Mouse (Mus musculus) embryonic fibroblast, embryonic 13.5 days (primary cell): Measurements from ENCODE around the gene Khdc3. TPM values are rescaled to one million over a fixed set of nuclear protein-coding genes. Genes with fewer than 3 reads are reported as not detected.
"Not testable (repeated sequence)": the region's sequence is repeated elsewhere in the genome, so short reads cannot be mapped to it uniquely, and the experiment has no call there.

Experiments
- H3K27ac ChIP-seq: 2 replicates; pipeline ENCODE4 v1.5.1; 2012; ENCODE audit warnings: low read length, control low read depth, inconsistent platforms; ENCODE audit not compliant: insufficient read depth
- H3K4me1 ChIP-seq: 2 replicates; pipeline ENCODE4 v1.6.1; 2011; ENCODE audit warnings: low read length; ENCODE audit not compliant: control insufficient read depth, insufficient read depth
- H3K4me3 ChIP-seq: 2 replicates; pipeline ENCODE4 v1.5.1; 2011; ENCODE audit warnings: mild to moderate bottlenecking, control low read depth, low read length; ENCODE audit not compliant: insufficient read depth
- CTCF ChIP-seq: IDR thresholded peaks from 2 replicates; pipeline ENCODE4 v1.5.1; 2011; ENCODE audit warnings: mild to moderate bottlenecking, control low read depth, low read length, moderate library complexity, borderline replicate concordance; ENCODE audit not compliant: insufficient read depth
- POLR2A ChIP-seq: IDR thresholded peaks from 2 replicates; pipeline ENCODE4 v1.6.1; 2011; ENCODE audit warnings: low read depth, mild to moderate bottlenecking, control low read depth, low read length, moderate library complexity
- polyA plus RNA-seq: library from polyadenylated mRNA; stranded (reverse); fragments of >200 nt; gene quantifications from 2 replicates; pipeline ENCODE4 v1.2.4, GENCODE M21; 2011; ENCODE audit warnings: low read depth; ENCODE audit not compliant: missing spikeins, insufficient read length

Gene Khdc3
- polyA plus RNA-seq, 1 experiment, result not detected

DNA sequence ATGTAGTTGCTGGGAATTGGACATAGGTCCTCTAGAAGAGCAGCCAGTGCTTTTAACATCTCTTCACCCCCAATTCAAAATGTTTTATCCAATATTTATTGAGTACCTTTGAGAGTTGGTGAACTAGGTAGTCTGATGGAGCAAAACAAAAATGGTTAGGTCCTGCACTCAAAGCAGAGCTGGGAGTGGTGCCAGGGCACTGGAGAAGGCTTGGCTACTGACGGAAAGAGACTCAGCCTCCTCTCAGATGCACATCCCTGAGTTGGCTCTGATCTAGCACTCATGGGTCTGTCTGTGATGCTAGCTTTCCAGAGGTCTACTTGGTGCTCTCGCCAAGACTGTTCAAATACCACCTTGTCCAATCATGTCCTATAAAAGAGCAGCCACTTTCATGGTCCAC, 3.7 kb upstream of the Khdc3 start:
- H3K4me3 ChIP-seq, result no peak overlapping the region

GRCm38 (mm10) chr9:73102181-73102580, 545 bp downstream of the Khdc3 start, which contains the start of gene Gm20509:
Gm20509 (plus strand) TSS chr9:73102470.
- no peaks in the 10 kb centered on the region for H3K4me1 ChIP-seq
- no peak for TF ChIP-seq POLR2A
- TF ChIP-seq CTCF, result no peak
- no peak within 1 kb of the TSS for H3K27ac ChIP-seq
- H3K4me3 ChIP-seq, result no peak within 1 kb of the TSS

More for the DNA sequence above, 3.7 kb upstream of the Khdc3 start:
- TF ChIP-seq CTCF, result no peak
- TF ChIP-seq POLR2A, result no peak
- H3K4me1 ChIP-seq, result no peaks in the 10 kb centered on the region
- H3K27ac ChIP-seq, result no peak overlapping the region

DNA sequence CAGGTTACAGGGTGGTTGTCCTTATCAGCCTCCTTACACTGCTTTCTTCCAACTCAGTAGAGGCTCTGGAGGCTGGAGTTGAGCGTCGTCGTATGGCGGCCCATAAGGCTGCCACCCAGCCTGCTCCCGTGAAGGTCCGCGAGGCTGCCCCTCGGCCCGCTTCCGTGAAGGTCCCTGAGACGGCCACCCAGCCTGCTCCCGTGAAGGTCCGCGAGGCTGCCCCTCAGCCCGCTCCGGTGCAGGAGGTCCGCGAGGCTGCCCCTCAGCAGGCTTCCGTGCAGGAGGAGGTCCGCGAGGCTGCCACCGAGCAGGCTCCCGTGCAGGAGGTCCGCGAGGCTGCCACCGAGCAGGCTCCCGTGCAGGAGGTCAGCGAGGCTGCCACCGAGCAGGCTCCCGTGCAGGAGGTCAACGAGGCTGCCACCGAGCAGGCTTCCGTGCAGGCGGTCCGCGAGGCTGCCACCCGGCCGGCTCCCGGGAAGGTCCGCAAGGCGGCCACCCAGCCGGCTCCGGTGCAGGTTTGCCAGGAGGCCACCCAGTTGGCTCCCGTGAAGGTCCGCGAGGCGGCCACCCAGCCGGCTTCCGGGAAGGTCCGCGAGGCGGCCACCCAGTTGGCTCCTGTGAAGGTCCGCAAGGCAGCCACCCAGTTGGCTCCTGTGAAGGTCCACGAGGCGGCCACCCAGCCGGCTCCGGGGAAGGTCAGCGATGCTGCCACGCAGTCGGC, 1.7 kb downstream of the Khdc3 start:
- Histone ChIP-seq H3K4me3 (no peak overlapping the region), H3K4me1 (no peaks in the 10 kb centered on the region), H3K27ac (no peak overlapping the region)
- no peak for TF ChIP-seq CTCF
- no peak for TF ChIP-seq POLR2A

- TF ChIP-seq CTCF (no peak), POLR2A (no peak)
- no peak overlapping the region for H3K4me3 ChIP-seq
- H3K4me1 ChIP-seq, result no peaks in the 10 kb centered on the region
- no peak overlapping the region for H3K27ac ChIP-seq
Observed at GRCm38 (mm10) chr9:73103880-73104198, 2.2 kb downstream of the Khdc3 start.

DNA sequence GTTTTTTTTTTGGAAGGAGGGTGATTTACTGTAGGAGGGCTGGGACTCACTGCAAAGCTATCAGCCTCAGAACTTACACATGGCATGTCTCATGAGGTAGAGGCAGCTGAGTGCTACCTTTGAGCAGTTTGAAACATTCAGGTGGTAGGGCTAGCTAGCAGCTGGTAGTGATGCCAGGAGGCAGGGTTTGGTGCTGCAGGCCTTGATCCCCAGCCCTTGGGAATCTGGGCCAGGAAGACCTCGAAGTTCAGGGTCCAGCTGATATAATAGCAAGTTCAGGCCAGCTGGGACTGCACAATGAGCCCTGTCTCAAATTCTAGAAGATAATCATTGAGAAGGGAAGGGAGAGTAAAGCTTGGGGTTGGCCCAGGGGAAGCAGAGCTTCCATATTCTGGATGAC, 3.5 kb downstream of the Khdc3 start:
- H3K4me1 ChIP-seq, result no peaks in the 10 kb centered on the region
- H3K4me3 ChIP-seq, result no peak overlapping the region
- no peak overlapping the region for H3K27ac ChIP-seq

DNA sequence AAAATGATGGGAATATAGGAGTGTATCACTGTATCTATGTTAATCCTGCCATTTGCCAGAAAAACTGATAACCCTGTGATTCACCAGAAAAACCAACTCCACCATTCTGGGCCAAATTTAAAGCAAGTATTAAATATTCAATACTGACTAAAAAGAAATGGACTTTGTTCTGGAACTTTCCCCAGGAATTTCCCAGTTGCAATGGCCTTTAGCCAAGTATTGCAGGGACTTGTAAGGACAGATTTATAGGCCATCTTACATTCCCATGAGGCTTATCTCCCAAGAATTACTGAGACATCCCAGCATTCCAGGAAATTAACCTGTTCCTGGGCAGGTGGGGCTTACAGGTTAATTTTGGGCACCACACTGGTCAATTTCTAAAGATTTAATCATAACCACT, 4.1 kb downstream of the Khdc3 start:
- no peak for TF ChIP-seq CTCF
- no peak for TF ChIP-seq POLR2A
- Histone ChIP-seq H3K27ac (no peak overlapping the region), H3K4me1 (no peaks in the 10 kb centered on the region), H3K4me3 (no peak overlapping the region)

More for the DNA sequence above, 3.5 kb downstream of the Khdc3 start:
- TF ChIP-seq POLR2A, result no peak
- no peak for TF ChIP-seq CTCF

DNA sequence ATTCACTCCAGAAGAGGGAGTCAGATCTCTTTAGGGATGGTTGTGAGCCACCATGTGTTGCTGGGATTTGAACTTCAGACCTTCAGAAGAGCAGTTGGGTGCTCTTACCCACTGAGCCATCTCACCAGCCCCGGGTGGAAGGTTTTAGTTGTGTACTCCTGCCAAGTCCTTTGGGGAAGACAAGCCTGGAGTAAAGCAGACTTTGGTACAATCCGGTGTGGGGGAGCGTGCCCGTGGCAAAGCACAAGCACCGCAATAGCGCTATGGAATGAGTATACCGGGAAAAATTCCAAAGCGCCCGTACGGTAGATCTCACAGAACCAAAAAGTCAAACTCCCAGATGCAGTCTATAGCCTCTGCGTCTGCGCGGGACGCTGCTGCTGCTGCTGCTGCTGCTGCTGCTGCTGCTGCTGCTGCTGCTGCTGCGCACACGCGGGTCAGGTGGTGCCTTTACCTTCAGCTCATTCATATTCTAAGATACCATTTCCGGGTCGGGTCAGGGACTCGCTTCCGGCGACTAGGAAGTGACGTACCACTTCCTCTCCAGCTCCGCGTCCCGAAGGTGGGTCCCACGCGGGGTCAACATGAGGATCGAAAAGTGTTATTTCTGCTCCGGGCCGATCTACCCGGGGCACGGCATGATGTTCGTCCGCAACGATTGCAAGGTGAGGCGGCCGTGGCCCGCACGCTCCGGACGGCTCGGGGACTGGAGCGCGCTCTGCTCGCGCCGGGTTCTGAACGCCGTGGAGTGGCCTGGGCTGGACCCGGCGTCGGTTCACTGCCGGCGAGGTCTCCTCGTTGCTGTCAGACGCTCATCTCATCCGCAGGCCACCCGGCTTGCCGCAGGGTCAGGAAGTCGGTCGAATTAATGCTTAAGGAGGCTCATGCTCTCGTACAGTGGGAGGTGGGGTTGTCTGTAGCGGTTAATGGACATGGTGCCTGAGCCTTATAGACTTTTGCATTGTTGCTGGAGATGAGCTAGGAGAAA, 11.6 kb downstream of the Khdc3 start, which contains the start of gene Rsl24d1:
Gene Rsl24d1 (plus strand): TSS at position 508 of the 988 bp plus-strand sequence.
- Histone ChIP-seq H3K4me3 (peak within 1 kb of the TSS; percentile 93), H3K4me1 (no peaks in the 10 kb centered on the region), H3K27ac (peak within 1 kb of the TSS; percentile 53; the same call in 1 of the 2 replicates)
- no peak; the same call in none of the 2 replicates for TF ChIP-seq POLR2A

DNA sequence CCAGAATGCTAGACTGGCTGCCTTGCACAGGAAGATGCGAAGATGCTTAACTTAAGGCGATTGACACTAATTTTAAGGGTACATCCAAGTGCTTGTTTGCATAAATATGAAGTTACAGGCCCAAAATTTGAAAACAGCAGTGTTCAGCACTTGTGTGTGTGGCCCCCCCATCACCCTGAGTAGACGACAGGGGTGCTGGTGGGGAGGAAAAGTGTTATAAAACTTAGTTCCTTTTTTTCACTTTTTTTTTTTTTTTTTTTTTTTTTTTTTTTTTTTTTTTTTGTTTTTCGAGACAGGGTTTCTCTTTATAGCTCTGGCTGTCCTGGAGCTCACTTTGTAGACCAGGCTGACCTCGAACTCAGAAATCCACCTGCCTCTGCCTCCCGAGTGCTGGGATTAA, 15.1 kb downstream of the Khdc3 start:
- not testable (repeated sequence) for H3K27ac ChIP-seq, H3K4me3 ChIP-seq, H3K4me1 ChIP-seq

DNA sequence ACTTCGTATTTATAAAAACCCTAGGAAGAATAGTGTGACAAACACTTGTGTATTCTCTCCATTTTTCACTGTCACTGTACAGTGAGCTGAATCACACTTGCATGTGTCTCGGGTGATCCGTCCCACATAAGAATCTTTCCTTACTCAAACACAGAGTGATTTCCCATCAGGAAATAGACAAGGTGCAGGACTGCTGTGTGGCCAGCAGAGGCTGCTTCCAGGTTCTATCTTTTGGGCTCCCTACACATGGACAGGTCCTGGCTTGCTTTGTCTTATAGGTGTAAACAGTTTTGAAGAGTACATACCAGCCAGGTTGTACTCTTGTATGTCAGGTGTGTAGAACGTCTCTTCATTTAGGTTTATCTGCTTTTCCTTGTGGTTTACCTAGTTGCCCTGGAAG, 16.4 kb downstream of the Khdc3 start:
- H3K27ac ChIP-seq, result no peak overlapping the region
- TF ChIP-seq POLR2A, result no peak
- no peak for TF ChIP-seq CTCF
- no peaks in the 10 kb centered on the region for H3K4me1 ChIP-seq
- H3K4me3 ChIP-seq, result no peak overlapping the region

DNA sequence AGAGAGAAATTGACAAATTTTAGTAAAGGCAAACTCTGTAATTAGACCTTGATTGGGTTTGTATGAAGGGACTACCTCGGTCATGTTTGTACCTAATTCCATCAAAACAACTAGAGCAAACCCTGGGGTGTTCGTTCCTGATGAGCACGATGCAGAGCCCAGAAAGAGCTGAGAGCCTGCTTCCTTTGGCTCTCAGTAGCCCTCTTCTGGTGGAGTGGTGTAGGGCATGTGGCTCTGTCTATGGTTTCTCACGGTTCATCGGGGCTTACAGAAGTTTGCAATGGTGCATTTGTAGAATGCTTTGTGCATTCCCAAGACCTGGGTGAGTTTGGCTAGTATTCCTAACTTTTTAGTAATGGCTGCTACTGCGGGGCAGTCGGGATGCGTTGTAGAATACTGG, 20.1 kb downstream of the Khdc3 start:
- TF ChIP-seq POLR2A, result no peak
- TF ChIP-seq CTCF, result no peak; the same call in 1 of the 2 replicates
- Histone ChIP-seq H3K4me1 (no peaks in the 10 kb centered on the region), H3K4me3 (no peak overlapping the region), H3K27ac (no peak overlapping the region)
